Mouse (Mus musculus) neural tube, embryonic 13.5 days (tissue): ENCODE results near the gene Zfhx3. TPM values are rescaled to one million over a fixed set of nuclear protein-coding genes. Genes with fewer than 3 reads are reported as not detected.
A peak's percentile ranks its signal among the peaks of the same experiment; 100 is the strongest.

ENCODE experiments used
- ATAC-seq: fragments of 200-750 bp; cut with Nextera tagmentation; 2 replicates; pipeline ENCODE4 v1.8.0; 2017; ENCODE audit warnings: low read depth, mild to moderate bottlenecking, moderate TSS enrichment, moderate library complexity
- H3K27ac ChIP-seq: fragments of 300-500 bp; sonication (generic); replicated peaks from 2 replicates; pipeline ENCODE4 v1.5.1; 2015; ENCODE audit warnings: moderate library complexity, mild to moderate bottlenecking, inconsistent platforms
- H3K27me3 ChIP-seq: fragments of 300-500 bp; sonication (generic); 2 replicates; pipeline ENCODE4 v1.6.1; 2015; ENCODE audit warnings: mild to moderate bottlenecking, inconsistent platforms
- H3K36me3 ChIP-seq: fragments of 300-500 bp; sonication (generic); 2 replicates; pipeline ENCODE4 v1.6.1; 2015; ENCODE audit warnings: mild to moderate bottlenecking, inconsistent platforms
- H3K4me1 ChIP-seq: fragments of 300-500 bp; sonication (generic); replicated peaks from 2 replicates; pipeline ENCODE4 v1.6.1; 2015; ENCODE audit warnings: inconsistent platforms
- H3K4me2 ChIP-seq: fragments of 300-500 bp; sonication (generic); 2 replicates; pipeline ENCODE4 v1.6.1; 2015; ENCODE audit warnings: inconsistent platforms, mild to moderate bottlenecking, moderate library complexity
- H3K4me3 ChIP-seq: fragments of 300-500 bp; sonication (generic); 2 replicates; pipeline ENCODE4 v1.5.1; 2015; ENCODE audit warnings: mild to moderate bottlenecking, inconsistent platforms
- H3K9ac ChIP-seq: fragments of 300-500 bp; sonication (generic); 2 replicates; pipeline ENCODE4 v1.6.1; 2015; ENCODE audit warnings: moderate library complexity, mild to moderate bottlenecking, inconsistent platforms
- H3K9me3 ChIP-seq: fragments of 300-500 bp; sonication (generic); 2 replicates; pipeline ENCODE4 v1.6.1; 2016; ENCODE audit warnings: inconsistent platforms
- WGBS: fragments of 180-500 bp; shearing (Covaris S2); methylation state at CpG from one replicate; pipeline ENCODE4 v1.1.7; 2015; 5-methylcytosine and 5-hydroxymethylcytosine counted together
- polyA plus RNA-seq: library from polyadenylated mRNA; unstranded; fragments of >200 nt; fragmentation: Nextera tagmentation; extraction: Ambion mirVana; gene quantifications from 2 replicates; pipeline ENCODE4 v1.2.1, GENCODE M21; 2015

Gene Zfhx3
- polyA plus RNA-seq, 1 experiment from 2014 or later, result 28.2 TPM

DNA sequence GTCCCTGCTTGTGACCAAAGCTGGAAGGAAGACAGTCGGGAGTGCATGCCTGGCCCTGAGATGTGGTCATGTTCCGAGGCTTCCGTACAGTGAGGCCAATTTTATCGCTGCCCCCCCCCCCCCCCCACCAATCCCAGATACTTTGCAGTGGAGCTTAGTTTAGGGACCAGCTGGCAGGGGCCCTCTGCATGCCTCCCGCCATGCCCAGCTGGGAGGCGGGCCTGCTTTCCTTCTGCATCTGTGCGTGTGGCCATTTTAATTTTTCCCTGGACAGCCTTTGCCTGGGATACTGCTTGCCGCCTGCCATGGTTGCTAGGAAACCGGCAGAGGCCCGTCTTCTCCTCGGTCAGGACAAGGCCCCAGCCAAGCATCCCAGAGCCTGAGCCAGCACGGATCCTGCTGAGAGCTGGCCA, 886.9 kb downstream of the Zfhx3 start:
- Histone ChIP-seq H3K27ac (peak overlapping the region; percentile 78), H3K9ac (peak overlapping the region; percentile 41; the same call in 1 of the 2 replicates), H3K4me2 (peak overlapping the region; percentile 32), H3K4me1 (peaks cover 63% of the 10 kb centered on the region), H3K27me3 (no peaks in the 10 kb centered on the region), H3K9me3 (no peaks in the 10 kb centered on the region), H3K36me3 (no peaks in the 10 kb centered on the region), H3K4me3 (no peak overlapping the region)
- WGBS, result 17% methylated on average over 12 of the region's 12 CpGs
- ATAC-seq, result peak; percentile 81

- Histone ChIP-seq H3K36me3 (no peaks in the 10 kb centered on the region), H3K4me2 (no peak overlapping the region), H3K27me3 (no peaks in the 10 kb centered on the region), H3K9ac (no peak overlapping the region), H3K27ac (no peak overlapping the region), H3K9me3 (no peaks in the 10 kb centered on the region), H3K4me1 (peaks cover 53% of the 10 kb centered on the region), H3K4me3 (no peak overlapping the region)
- ATAC-seq, result no peak
- 91% methylated on average over 11 of the region's 11 CpGs for WGBS
Observed at GRCm38 (mm10) chr8:108835143-108835542, 892.7 kb downstream of the Zfhx3 start.

DNA sequence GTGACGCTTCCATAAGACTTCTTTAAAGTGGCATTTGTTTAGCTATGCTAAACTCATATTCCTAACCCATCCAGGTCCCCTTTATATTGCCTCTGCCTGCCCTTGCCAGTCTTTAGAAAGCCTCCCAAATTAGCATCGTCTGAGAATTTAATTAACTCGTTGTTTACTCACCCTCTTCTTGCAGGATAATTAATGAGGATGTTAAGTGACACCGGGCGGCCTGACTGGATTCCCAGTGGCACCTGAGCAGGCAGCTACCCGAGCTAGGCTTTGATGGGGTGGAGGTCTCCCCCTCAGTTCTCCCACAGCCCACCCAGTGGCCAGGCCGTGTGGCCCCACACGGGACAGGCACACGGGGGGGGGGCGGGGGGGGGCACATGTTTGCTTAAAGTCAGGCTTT, 895.3 kb downstream of the Zfhx3 start:
- ATAC-seq, result 0 out of 2 replicates have a peak, but pooled peaks have one; percentile 29
- Histone ChIP-seq H3K4me1 (peaks cover 35% of the 10 kb centered on the region), H3K4me3 (no peak overlapping the region), H3K27me3 (no peaks in the 10 kb centered on the region), H3K27ac (no peak overlapping the region; the same call in 1 of the 2 replicates), H3K9me3 (no peaks in the 10 kb centered on the region), H3K9ac (0 out of 2 replicates have a peak overlapping the region, but pooled peaks have one; percentile 8), H3K36me3 (no peaks in the 10 kb centered on the region), H3K4me2 (no peak overlapping the region)
- 21% methylated on average over 10 of the region's 10 CpGs for WGBS

DNA sequence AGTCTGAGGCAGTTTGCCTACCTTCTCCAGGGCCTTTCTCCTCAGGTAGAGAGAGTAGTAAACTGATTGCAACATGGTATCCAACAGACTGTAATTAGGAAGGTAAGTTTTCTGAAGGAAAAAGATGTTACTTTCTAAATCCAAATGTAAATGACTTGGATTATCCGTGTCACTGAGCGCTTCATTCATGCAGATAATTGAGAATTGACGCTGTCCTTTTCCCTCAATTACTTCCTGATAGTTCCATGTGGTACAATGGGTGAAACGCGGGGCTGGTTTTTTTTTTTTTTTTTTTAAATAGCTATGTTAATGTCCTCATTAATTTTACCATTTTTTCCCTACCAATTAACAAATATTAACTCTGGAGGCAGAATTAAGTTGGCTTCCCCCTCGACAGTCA, 896.3 kb downstream of the Zfhx3 start:
- Histone ChIP-seq H3K27ac (no peak overlapping the region), H3K9ac (no peak overlapping the region), H3K36me3 (no peaks in the 10 kb centered on the region), H3K9me3 (no peaks in the 10 kb centered on the region), H3K4me1 (peaks cover 35% of the 10 kb centered on the region), H3K4me2 (no peak overlapping the region), H3K27me3 (no peaks in the 10 kb centered on the region), H3K4me3 (no peak overlapping the region)
- 46% methylated on average over 6 of the region's 6 CpGs for WGBS
- no peak for ATAC-seq

GRCm38 (mm10) chr8:108842307-108842706, 899.9 kb downstream of the Zfhx3 start:
- H3K4me3 ChIP-seq, result no peak overlapping the region
- no peak overlapping the region for H3K27ac ChIP-seq
- H3K4me1 ChIP-seq, result peaks cover 48% of the 10 kb centered on the region
- H3K9ac ChIP-seq, result no peak overlapping the region
- H3K4me2 ChIP-seq, result no peak overlapping the region
- no peaks in the 10 kb centered on the region for H3K27me3 ChIP-seq
- ATAC-seq, result no peak
- H3K9me3 ChIP-seq, result no peaks in the 10 kb centered on the region
- WGBS, result 93% methylated on average over 5 of the region's 5 CpGs
- H3K36me3 ChIP-seq, result no peaks in the 10 kb centered on the region

GRCm38 (mm10) chr8:108846174-108846573, 903.7 kb downstream of the Zfhx3 start:
- Histone ChIP-seq H3K4me3 (no peak overlapping the region), H3K9ac (no peak overlapping the region), H3K4me1 (peaks cover 33% of the 10 kb centered on the region), H3K27me3 (no peaks in the 10 kb centered on the region), H3K36me3 (no peaks in the 10 kb centered on the region), H3K9me3 (no peaks in the 10 kb centered on the region), H3K27ac (no peak overlapping the region; the same call in 1 of the 2 replicates), H3K4me2 (no peak overlapping the region)
- 26% methylated on average over 6 of the region's 6 CpGs for WGBS
- no peak for ATAC-seq

DNA sequence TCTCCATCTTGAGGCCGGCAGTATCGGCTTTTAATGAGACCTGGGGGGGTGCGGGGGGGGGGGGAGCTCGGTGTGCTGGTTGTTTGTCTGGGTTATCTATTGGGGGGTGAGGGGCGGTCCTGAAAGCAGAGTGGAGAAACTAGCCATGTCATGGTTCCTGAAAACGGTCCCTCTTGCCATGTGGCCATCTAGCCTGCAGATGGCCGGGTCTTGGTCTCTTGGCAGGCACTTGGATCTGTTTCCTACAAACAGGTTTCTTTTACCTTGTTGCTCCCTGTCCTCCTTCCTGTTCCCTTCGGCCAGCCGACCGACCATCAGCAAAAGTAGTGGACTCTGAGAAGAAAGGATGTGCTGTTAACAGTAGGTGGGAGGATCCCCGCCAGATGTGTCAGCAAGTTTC, 904.4 kb downstream of the Zfhx3 start:
- Histone ChIP-seq H3K4me2 (no peak overlapping the region), H3K36me3 (no peaks in the 10 kb centered on the region), H3K9ac (no peak overlapping the region), H3K4me1 (peaks cover 37% of the 10 kb centered on the region), H3K9me3 (no peaks in the 10 kb centered on the region), H3K27me3 (no peaks in the 10 kb centered on the region), H3K27ac (no peak overlapping the region), H3K4me3 (no peak overlapping the region)
- no peak for ATAC-seq
- WGBS, result 52% methylated on average over 11 of the region's 11 CpGs

GRCm38 (mm10) chr8:108847356-108847755, 904.9 kb downstream of the Zfhx3 start:
- Histone ChIP-seq H3K9ac (no peak overlapping the region), H3K27me3 (no peaks in the 10 kb centered on the region), H3K4me2 (no peak overlapping the region), H3K27ac (no peak overlapping the region), H3K36me3 (no peaks in the 10 kb centered on the region), H3K9me3 (no peaks in the 10 kb centered on the region), H3K4me3 (no peak overlapping the region), H3K4me1 (peaks cover 42% of the 10 kb centered on the region)
- ATAC-seq, result no peak
- 66% methylated on average over 2 of the region's 2 CpGs for WGBS

DNA sequence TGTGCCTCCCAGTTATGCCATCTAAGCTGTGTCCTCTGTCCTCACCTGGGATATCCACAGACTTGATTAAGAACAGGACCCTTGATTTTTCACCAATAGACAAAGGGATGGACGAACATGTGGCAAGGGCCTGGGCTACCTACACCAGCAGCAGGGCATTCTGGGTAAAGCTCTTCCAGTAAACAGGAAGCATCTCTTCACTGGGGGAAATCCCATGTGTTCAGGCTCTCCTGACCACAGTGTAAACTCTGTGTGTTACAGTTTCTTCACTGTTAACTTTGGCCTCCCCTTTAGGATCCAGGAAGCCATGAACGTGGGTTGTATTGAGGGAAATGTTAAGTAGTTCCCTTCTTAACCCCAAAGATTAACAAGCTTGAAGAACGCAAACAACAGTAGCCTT, 906.0 kb downstream of the Zfhx3 start:
- Histone ChIP-seq H3K36me3 (no peaks in the 10 kb centered on the region), H3K9ac (no peak overlapping the region), H3K27ac (no peak overlapping the region), H3K4me1 (peaks cover 54% of the 10 kb centered on the region), H3K27me3 (no peaks in the 10 kb centered on the region), H3K9me3 (no peaks in the 10 kb centered on the region), H3K4me3 (no peak overlapping the region), H3K4me2 (no peak overlapping the region)
- no peak for ATAC-seq
- 82% methylated on average over 3 of the region's 3 CpGs for WGBS

- no peaks in the 10 kb centered on the region for H3K9me3 ChIP-seq
- H3K27ac ChIP-seq, result peak overlapping the region; percentile 61; the same call in 1 of the 2 replicates
- no peak overlapping the region for H3K4me2 ChIP-seq
- peaks cover 44% of the 10 kb centered on the region for H3K4me1 ChIP-seq
- no peaks in the 10 kb centered on the region for H3K27me3 ChIP-seq
- peaks cover 12% of the 10 kb centered on the region for H3K36me3 ChIP-seq
- H3K4me3 ChIP-seq, result no peak overlapping the region
- ATAC-seq, result no peak
- no peak overlapping the region for H3K9ac ChIP-seq
- 80% methylated on average over 10 of the region's 10 CpGs for WGBS
Observed at GRCm38 (mm10) chr8:108853028-108853427, 910.6 kb downstream of the Zfhx3 start.

GRCm38 (mm10) chr8:108854444-108855102, 912.1 kb downstream of the Zfhx3 start:
- H3K9me3 ChIP-seq, result no peaks in the 10 kb centered on the region
- no peak overlapping the region for H3K4me3 ChIP-seq
- ATAC-seq, result 0 out of 2 replicates have a peak, but pooled peaks have one; percentile 25
- no peak overlapping the region for H3K27ac ChIP-seq
- H3K27me3 ChIP-seq, result no peaks in the 10 kb centered on the region
- H3K4me2 ChIP-seq, result no peak overlapping the region
- 66% methylated on average over 12 of the region's 12 CpGs for WGBS
- H3K36me3 ChIP-seq, result peaks cover 20% of the 10 kb centered on the region
- no peak overlapping the region for H3K9ac ChIP-seq
- peaks cover 38% of the 10 kb centered on the region for H3K4me1 ChIP-seq

DNA sequence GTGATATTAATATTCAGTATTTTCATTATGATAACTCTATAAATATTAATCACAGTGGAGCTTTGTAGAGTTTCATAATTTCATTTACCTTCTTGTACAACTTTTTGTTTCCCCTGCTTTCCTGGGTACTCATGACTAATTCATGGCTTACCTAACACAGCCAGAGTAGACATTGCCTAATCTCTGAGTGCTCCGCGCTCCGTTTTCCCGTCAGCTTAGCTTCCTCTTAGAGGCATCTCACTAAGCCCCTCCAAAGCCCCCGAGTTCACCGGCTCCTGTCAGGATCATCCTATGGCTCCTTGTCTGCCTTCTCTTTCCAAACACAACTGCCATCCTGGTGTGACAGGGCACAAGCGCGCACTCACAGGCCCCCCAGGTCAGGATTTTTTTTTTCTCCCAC, 916.6 kb downstream of the Zfhx3 start:
- H3K9me3 ChIP-seq, result no peaks in the 10 kb centered on the region
- WGBS, result 90% methylated on average over 8 of the region's 8 CpGs
- no peaks in the 10 kb centered on the region for H3K27me3 ChIP-seq
- H3K4me2 ChIP-seq, result no peak overlapping the region
- H3K9ac ChIP-seq, result no peak overlapping the region
- ATAC-seq, result no peak
- no peak overlapping the region for H3K4me3 ChIP-seq
- H3K27ac ChIP-seq, result no peak overlapping the region
- H3K4me1 ChIP-seq, result peaks cover 39% of the 10 kb centered on the region
- H3K36me3 ChIP-seq, result peaks cover 32% of the 10 kb centered on the region

DNA sequence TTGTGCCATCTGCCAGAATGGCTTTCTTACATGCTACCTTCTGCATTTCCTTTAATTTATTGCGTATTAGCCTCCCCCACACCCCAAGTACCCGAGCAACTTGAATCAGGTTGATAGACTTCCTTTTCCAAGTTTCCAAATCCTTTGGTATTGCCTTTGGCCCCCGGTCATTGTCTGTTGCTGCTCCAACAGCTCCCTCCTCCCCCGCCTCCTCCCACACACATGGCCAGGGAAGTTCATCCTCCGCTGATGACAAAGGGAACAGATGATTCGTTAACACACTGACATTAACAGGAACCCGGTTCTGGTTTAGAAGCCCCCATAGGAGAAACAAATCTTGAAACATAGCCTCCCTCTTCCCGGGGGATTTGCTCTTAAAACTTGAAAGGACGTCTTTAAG, 917.5 kb downstream of the Zfhx3 start:
- Histone ChIP-seq H3K36me3 (peaks cover 32% of the 10 kb centered on the region), H3K4me1 (peaks cover 35% of the 10 kb centered on the region), H3K27me3 (no peaks in the 10 kb centered on the region), H3K9ac (no peak overlapping the region), H3K4me3 (no peak overlapping the region), H3K4me2 (no peak overlapping the region), H3K27ac (no peak overlapping the region), H3K9me3 (no peaks in the 10 kb centered on the region)
- ATAC-seq, result no peak
- 57% methylated on average over 9 of the region's 9 CpGs for WGBS
